Mouse (Mus musculus) limb, embryonic 13.5 days (tissue): ENCODE data around the gene Nxpe4. TPM values are rescaled to one million over a fixed set of nuclear protein-coding genes. Genes with fewer than 3 reads are reported as not detected.

Experiments
- ATAC-seq: fragments of 200-750 bp; cut with Nextera tagmentation; 2 replicates; pipeline ENCODE4 v1.8.0; 2017; ENCODE audit warnings: low read depth, moderate number of reproducible peaks, moderate TSS enrichment; ENCODE audit not compliant: low FRiP score
- H3K27ac ChIP-seq: fragments of 300-500 bp; sonication (generic); 2 replicates; pipeline ENCODE4 v1.5.1; 2015; ENCODE audit warnings: inconsistent platforms, mild to moderate bottlenecking, moderate library complexity
- H3K27me3 ChIP-seq: fragments of 300-500 bp; sonication (generic); 2 replicates; pipeline ENCODE4 v1.6.1; 2015; ENCODE audit warnings: mild to moderate bottlenecking, inconsistent platforms
- H3K36me3 ChIP-seq: fragments of 300-500 bp; sonication (generic); 2 replicates; pipeline ENCODE4 v1.6.1; 2015; ENCODE audit warnings: inconsistent platforms, mild to moderate bottlenecking, moderate library complexity
- H3K4me1 ChIP-seq: fragments of 300-500 bp; sonication (generic); 2 replicates; pipeline ENCODE4 v1.6.1; 2015; ENCODE audit warnings: inconsistent platforms
- H3K4me2 ChIP-seq: fragments of 300-500 bp; sonication (generic); replicated peaks from 2 replicates; pipeline ENCODE4 v1.6.1; 2015; ENCODE audit warnings: inconsistent platforms, mild to moderate bottlenecking, moderate library complexity
- H3K4me3 ChIP-seq: fragments of 300-500 bp; sonication (generic); 2 replicates; pipeline ENCODE4 v1.5.1; 2015; ENCODE audit warnings: moderate library complexity, mild to moderate bottlenecking, inconsistent platforms
- H3K9ac ChIP-seq: fragments of 300-500 bp; sonication (generic); 2 replicates; pipeline ENCODE4 v1.6.1; 2015; ENCODE audit warnings: mild to moderate bottlenecking, inconsistent platforms
- H3K9me3 ChIP-seq: fragments of 300-500 bp; sonication (generic); 2 replicates; pipeline ENCODE4 v1.6.1; 2016; ENCODE audit warnings: inconsistent platforms
- WGBS: fragments of 180-500 bp; shearing (Covaris S2); methylation state at CpG from one replicate; pipeline ENCODE4 v1.1.7; 2015; 5-methylcytosine and 5-hydroxymethylcytosine counted together
- polyA plus RNA-seq: library from polyadenylated mRNA; unstranded; fragments of >200 nt; fragmentation: Nextera tagmentation; extraction: Ambion mirVana; gene quantifications from 2 replicates; pipeline ENCODE4 v1.2.1, GENCODE M21; 2015

Nxpe4 gene
- polyA plus RNA-seq, 1 experiment from 2014 or later: 7.7 TPM

- H3K9me3 ChIP-seq: no peaks in the 10 kb centered on the region
- WGBS: 41% methylated on average over 12 of the region's 12 CpGs
- H3K4me2 ChIP-seq: no peak overlapping the region
- no peak overlapping the region for H3K4me3 ChIP-seq
- peaks cover 8% of the 10 kb centered on the region for H3K4me1 ChIP-seq
- no peak for ATAC-seq
- no peak overlapping the region for H3K27ac ChIP-seq
- no peak overlapping the region for H3K9ac ChIP-seq
- H3K36me3 ChIP-seq: peaks cover 10% of the 10 kb centered on the region
- H3K27me3 ChIP-seq: no peaks in the 10 kb centered on the region
Measured at GRCm38 (mm10) chr9:48197458-48197884, 35.6 kb downstream of the Nxpe4 start.

- 35% methylated on average over 6 of the region's 6 CpGs for WGBS
- H3K4me2 ChIP-seq: no peak overlapping the region
- H3K4me3 ChIP-seq: no peak overlapping the region
- H3K9me3 ChIP-seq: no peaks in the 10 kb centered on the region
- no peak overlapping the region for H3K9ac ChIP-seq
- H3K4me1 ChIP-seq: peaks cover 17% of the 10 kb centered on the region
- H3K27ac ChIP-seq: no peak overlapping the region; the same call in 1 of the 2 replicates
- no peaks in the 10 kb centered on the region for H3K27me3 ChIP-seq
- peak; percentile 72; the same call in 1 of the 2 replicates for ATAC-seq
- H3K36me3 ChIP-seq: no peaks in the 10 kb centered on the region
Measured at GRCm38 (mm10) chr9:48210970-48211369, 49.1 kb downstream of the Nxpe4 start.

GRCm38 (mm10) chr9:48211912-48212311, 50.1 kb downstream of the Nxpe4 start:
- no peak overlapping the region for H3K4me2 ChIP-seq
- H3K9me3 ChIP-seq: no peaks in the 10 kb centered on the region
- no peaks in the 10 kb centered on the region for H3K36me3 ChIP-seq
- H3K9ac ChIP-seq: no peak overlapping the region
- 93% methylated on average over 5 of the region's 5 CpGs for WGBS
- H3K27me3 ChIP-seq: no peaks in the 10 kb centered on the region
- no peak overlapping the region for H3K27ac ChIP-seq
- H3K4me3 ChIP-seq: no peak overlapping the region
- ATAC-seq: no peak
- H3K4me1 ChIP-seq: peaks cover 17% of the 10 kb centered on the region

GRCm38 (mm10) chr9:48214751-48215150, 52.9 kb downstream of the Nxpe4 start:
- no peaks in the 10 kb centered on the region for H3K27me3 ChIP-seq
- H3K9ac ChIP-seq: no peak overlapping the region
- peaks cover 17% of the 10 kb centered on the region for H3K4me1 ChIP-seq
- H3K4me2 ChIP-seq: no peak overlapping the region
- H3K4me3 ChIP-seq: no peak overlapping the region
- no peaks in the 10 kb centered on the region for H3K36me3 ChIP-seq
- ATAC-seq: no peak
- 81% methylated on average over 9 of the region's 9 CpGs for WGBS
- no peak overlapping the region for H3K27ac ChIP-seq
- no peaks in the 10 kb centered on the region for H3K9me3 ChIP-seq

DNA sequence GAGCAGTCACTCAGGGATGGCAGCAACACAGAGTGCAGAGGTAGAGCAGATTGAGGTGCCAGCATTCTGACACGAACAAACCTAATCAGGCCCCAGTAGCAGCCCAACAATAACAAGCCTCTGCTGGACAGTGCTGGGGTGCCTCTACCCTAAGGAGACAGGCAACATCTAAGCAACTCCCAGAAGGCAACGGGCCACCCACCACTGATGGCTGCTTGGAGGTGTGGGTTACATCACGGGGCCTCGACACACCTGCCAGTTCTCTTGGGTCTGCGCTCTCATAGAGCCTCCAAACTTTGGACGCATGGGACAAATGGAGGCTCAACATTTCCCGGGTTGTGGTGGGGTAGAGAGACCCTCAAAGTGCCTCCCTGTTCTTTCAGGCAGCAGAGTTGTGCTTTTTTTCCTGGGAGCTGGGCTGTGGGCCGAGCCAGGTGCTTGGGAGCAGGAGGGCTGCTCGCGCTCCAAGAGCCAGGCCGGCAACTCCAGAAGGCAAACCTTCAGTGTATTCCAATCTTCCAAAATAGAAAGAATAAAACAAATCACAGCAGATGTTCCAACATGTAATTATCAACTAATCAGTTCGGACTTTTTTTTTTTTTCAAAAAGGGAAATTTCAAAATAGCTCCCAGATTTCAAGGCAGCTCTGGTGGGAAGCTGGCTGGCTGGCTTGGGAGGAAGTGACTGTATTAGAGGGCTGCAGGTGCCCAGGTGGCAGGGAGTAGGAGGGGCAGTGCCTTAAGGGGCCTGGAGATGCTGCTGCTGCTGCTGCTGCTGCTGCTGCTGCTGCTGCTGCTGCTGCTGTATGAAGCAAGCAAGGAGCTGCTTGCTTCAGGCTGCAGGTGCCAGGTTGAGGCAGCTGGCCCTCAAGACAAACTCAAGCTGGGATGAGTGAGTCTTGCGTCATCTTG, 54.5 kb downstream of the Nxpe4 start:
- Histone ChIP-seq H3K4me1 (peaks cover 7% of the 10 kb centered on the region), H3K36me3 (no peaks in the 10 kb centered on the region), H3K4me3 (no peak overlapping the region), H3K27ac (no peak overlapping the region), H3K9ac (no peak overlapping the region), H3K27me3 (no peaks in the 10 kb centered on the region), H3K9me3 (no peaks in the 10 kb centered on the region), H3K4me2 (no peak overlapping the region)
- WGBS: 74% methylated on average over 13 of the region's 13 CpGs
- no peak for ATAC-seq

GRCm38 (mm10) chr9:48230706-48231105, 68.9 kb downstream of the Nxpe4 start:
- H3K4me3 ChIP-seq: no peak overlapping the region
- H3K9me3 ChIP-seq: no peaks in the 10 kb centered on the region
- H3K4me1 ChIP-seq: no peaks in the 10 kb centered on the region
- 89% methylated on average over 3 of the region's 3 CpGs for WGBS
- no peaks in the 10 kb centered on the region for H3K36me3 ChIP-seq
- H3K27me3 ChIP-seq: no peaks in the 10 kb centered on the region
- no peak overlapping the region for H3K4me2 ChIP-seq
- H3K9ac ChIP-seq: no peak overlapping the region
- no peak overlapping the region for H3K27ac ChIP-seq
- no peak for ATAC-seq

GRCm38 (mm10) chr9:48236455-48236854, 74.6 kb downstream of the Nxpe4 start:
- no peaks in the 10 kb centered on the region for H3K4me1 ChIP-seq
- 57% methylated on average over 6 of the region's 6 CpGs for WGBS
- no peak overlapping the region for H3K9ac ChIP-seq
- H3K9me3 ChIP-seq: no peaks in the 10 kb centered on the region
- H3K4me3 ChIP-seq: no peak overlapping the region
- H3K27ac ChIP-seq: no peak overlapping the region
- no peak overlapping the region for H3K4me2 ChIP-seq
- no peak for ATAC-seq
- no peaks in the 10 kb centered on the region for H3K36me3 ChIP-seq
- H3K27me3 ChIP-seq: no peaks in the 10 kb centered on the region

- Histone ChIP-seq H3K9ac (no peak overlapping the region), H3K4me2 (no peak overlapping the region), H3K27ac (no peak overlapping the region), H3K4me1 (no peaks in the 10 kb centered on the region), H3K27me3 (peaks cover 5% of the 10 kb centered on the region; the same call in 1 of the 2 replicates), H3K9me3 (no peaks in the 10 kb centered on the region), H3K4me3 (no peak overlapping the region), H3K36me3 (no peaks in the 10 kb centered on the region)
- 81% methylated on average over 9 of the region's 9 CpGs for WGBS
- no peak for ATAC-seq
Measured at GRCm38 (mm10) chr9:48238153-48238755, 76.4 kb downstream of the Nxpe4 start.

- WGBS: 85% methylated on average over 5 of the region's 5 CpGs
- no peaks in the 10 kb centered on the region for H3K36me3 ChIP-seq
- H3K27ac ChIP-seq: no peak overlapping the region
- no peak overlapping the region for H3K9ac ChIP-seq
- ATAC-seq: no peak
- H3K4me2 ChIP-seq: no peak overlapping the region
- no peaks in the 10 kb centered on the region for H3K9me3 ChIP-seq
- H3K4me3 ChIP-seq: no peak overlapping the region
- H3K27me3 ChIP-seq: peaks cover 5% of the 10 kb centered on the region; the same call in 1 of the 2 replicates
- H3K4me1 ChIP-seq: no peaks in the 10 kb centered on the region
Measured at GRCm38 (mm10) chr9:48239461-48239860, 77.6 kb downstream of the Nxpe4 start.

DNA sequence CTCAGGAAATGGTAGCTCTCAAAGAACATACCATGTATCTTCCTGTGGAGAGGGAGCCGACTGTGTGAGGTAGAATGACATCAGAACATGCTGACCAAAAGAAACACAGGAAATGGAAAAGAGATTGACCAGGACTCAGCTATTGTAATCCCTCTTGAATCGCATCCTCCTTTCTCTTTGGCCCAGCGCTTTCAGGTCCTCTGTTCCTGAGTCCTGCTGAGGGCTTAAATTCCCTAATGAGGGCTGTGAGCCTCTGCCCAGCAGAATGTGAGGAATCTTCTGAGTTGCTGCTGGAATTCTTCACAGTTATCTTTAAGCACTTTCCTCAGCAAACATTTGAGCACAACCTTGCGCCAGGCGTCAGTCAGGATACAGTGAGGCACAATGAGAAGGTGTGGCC, 78.6 kb downstream of the Nxpe4 start:
- Histone ChIP-seq H3K4me3 (no peak overlapping the region), H3K4me1 (peaks cover 3% of the 10 kb centered on the region; the same call in 1 of the 2 replicates), H3K36me3 (no peaks in the 10 kb centered on the region), H3K9me3 (no peaks in the 10 kb centered on the region), H3K9ac (no peak overlapping the region), H3K4me2 (no peak overlapping the region), H3K27me3 (peaks cover 5% of the 10 kb centered on the region; the same call in 1 of the 2 replicates), H3K27ac (no peak overlapping the region)
- ATAC-seq: no peak
- 75% methylated on average over 5 of the region's 5 CpGs for WGBS

DNA sequence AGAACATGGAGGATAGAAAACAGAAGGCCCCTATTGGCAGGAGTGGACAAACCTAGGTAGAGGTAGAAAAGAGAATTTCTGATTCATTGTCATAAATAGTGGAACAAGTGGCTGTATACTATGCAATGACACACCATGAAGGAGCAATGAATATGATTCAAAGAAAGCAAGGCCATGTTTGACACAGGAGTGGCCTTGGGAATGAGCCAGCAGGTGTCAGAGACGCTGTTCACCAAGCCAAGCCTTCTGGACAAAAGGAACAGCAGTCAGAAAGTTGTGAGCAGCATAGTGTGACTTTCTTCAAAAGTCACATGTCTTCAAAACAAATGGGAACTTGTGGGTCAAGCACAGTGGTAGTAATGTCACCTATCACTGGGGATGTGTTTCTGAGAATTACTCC, 80.0 kb downstream of the Nxpe4 start:
- Histone ChIP-seq H3K27me3 (peaks cover 5% of the 10 kb centered on the region; the same call in 1 of the 2 replicates), H3K9ac (no peak overlapping the region), H3K36me3 (no peaks in the 10 kb centered on the region), H3K4me1 (peaks cover 6% of the 10 kb centered on the region; the same call in 1 of the 2 replicates), H3K4me3 (no peak overlapping the region), H3K4me2 (no peak overlapping the region), H3K27ac (no peak overlapping the region), H3K9me3 (no peaks in the 10 kb centered on the region)
- 85% methylated on average over 1 of the region's 1 CpGs for WGBS
- ATAC-seq: no peak

- Histone ChIP-seq H3K9me3 (no peaks in the 10 kb centered on the region), H3K4me2 (no peak overlapping the region), H3K36me3 (no peaks in the 10 kb centered on the region), H3K4me1 (peaks cover 13% of the 10 kb centered on the region), H3K27ac (no peak overlapping the region), H3K27me3 (peaks cover 5% of the 10 kb centered on the region; the same call in 1 of the 2 replicates), H3K9ac (no peak overlapping the region), H3K4me3 (no peak overlapping the region)
- WGBS: 91% methylated on average over 2 of the region's 2 CpGs
- no peak for ATAC-seq
Measured at GRCm38 (mm10) chr9:48242756-48243155, 80.9 kb downstream of the Nxpe4 start.
